Mouse (Mus musculus) liver, postnatal 0 days (tissue): ENCODE measurements around the gene Pias4.

Source experiments
- CTCF ChIP-seq: sonication (generic); IDR thresholded peaks from 2 replicates; pipeline ENCODE4 v1.5.1; 2016; ENCODE audit warnings: antibody characterized with exemption, low read depth
- EP300 ChIP-seq: IDR thresholded peaks from 2 replicates; pipeline ENCODE4 v1.6.1; 2016; ENCODE audit warnings: antibody characterized with exemption, low read depth, mild to moderate bottlenecking

- TF ChIP-seq CTCF (no peak), EP300 (no peak)
Observed at GRCm38 (mm10) chr10:81193991-81194774, 26.5 kb upstream of the Pias4 start.
